Mouse (Mus musculus) liver, postnatal 0 days (tissue): ENCODE measurements around the gene Acer3.

Source experiments
- CTCF ChIP-seq: sonication (generic); IDR thresholded peaks from 2 replicates; pipeline ENCODE4 v1.5.1; 2016; ENCODE audit warnings: antibody characterized with exemption, low read depth
- EP300 ChIP-seq: IDR thresholded peaks from 2 replicates; pipeline ENCODE4 v1.6.1; 2016; ENCODE audit warnings: antibody characterized with exemption, low read depth, mild to moderate bottlenecking

DNA sequence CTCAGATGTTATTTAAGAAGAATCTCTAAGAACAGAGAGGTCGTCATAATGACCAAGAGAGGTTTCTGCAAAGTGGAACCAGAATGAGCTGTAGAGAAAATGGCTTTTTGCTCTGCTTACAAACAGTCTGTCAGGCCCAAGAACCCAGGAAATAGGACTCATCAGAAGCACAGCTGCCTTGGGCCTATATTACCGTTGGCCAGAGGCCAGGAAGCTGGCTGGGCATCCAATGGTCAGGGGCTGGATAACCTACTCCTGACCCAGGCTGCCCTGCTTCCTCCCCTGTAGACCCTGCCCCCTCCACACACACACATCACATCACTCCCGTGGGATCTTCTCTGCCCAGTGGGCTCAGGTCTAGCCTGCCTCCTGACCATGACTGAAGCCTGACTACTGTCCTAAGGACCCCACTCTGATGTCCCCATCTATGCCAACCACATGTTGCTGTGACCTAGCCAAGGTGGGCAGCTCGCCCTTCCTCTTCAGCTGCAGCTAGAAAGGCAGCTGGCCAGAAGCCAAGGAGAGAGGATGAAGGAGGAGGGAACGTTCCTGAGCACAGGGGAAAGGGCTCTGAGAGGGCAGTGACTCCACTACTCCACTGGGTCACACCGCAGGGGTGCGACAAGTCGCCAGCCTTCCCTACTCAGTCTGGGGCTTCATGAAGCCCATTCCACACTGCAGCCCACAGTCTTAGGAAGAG is 160.8 kb downstream of the Acer3 start:
- TF ChIP-seq EP300 (no peak), CTCF (no peak)
